Mouse (Mus musculus): ENCODE results near the gene E330009J07Rik.

- TF ChIP-seq CTCF (IDR thresholded peaks at IDR 0.05; ENCODE audit: extremely low read depth, insufficient read depth, low read length) (no peak), POLR2A (IDR thresholded peaks at IDR 0.05; ENCODE audit: extremely low read depth, insufficient read depth, low read length) (no peak)
Measured at GRCm38 (mm10) chr6:40418386-40418785, 17.5 kb downstream of the E330009J07Rik start.

Data from cortical plate, adult 2 months (tissue).